Mouse (Mus musculus): ENCODE measurements at regions not wholly inside any gene's neighbourhood (a gene's known extent, or its start where the extent isn't known, plus 50 kb on each side); places are given as distances from the start of the nearest gene placed in this dataset.

- no peak for TF ChIP-seq CTCF (conservative IDR thresholded peaks at IDR 0.05; ENCODE audit: insufficient read depth, insufficient read length, low read depth, low read length)
- no peak for TF ChIP-seq POLR2A (IDR thresholded peaks at IDR 0.05; ENCODE audit: low read depth, low read length)
Measured at GRCm38 (mm10) chr9:113415511-113415931, 292.5 kb downstream of the Pdcd6ip start.
